Mouse (Mus musculus) ES-Bruce4 (cell line): ENCODE measurements around the gene Mcm3.

Experiments used
- CTCF ChIP-seq: IDR thresholded peaks from one replicate; pipeline ENCODE4 v1.8.1; 2011; ENCODE audit warnings: low read depth, low read length
- POLR2A ChIP-seq: IDR thresholded peaks from one replicate; pipeline ENCODE4 v1.8.1; 2011; ENCODE audit warnings: low read length; ENCODE audit not compliant: insufficient read depth

- TF ChIP-seq CTCF (no peak), POLR2A (no peak)
Observed at GRCm38 (mm10) chr1:20754439-20754838, 65.7 kb downstream of the Mcm3 start.
